In genomic region chr1:38715621-38716020, GRCm38 (mm10) we compare ENCODE assay signal across 12 mouse cellular contexts. TPM values are rescaled to one million over a fixed set of nuclear protein-coding genes. Genes with fewer than 3 reads are reported as not detected.
"Had no signal": no experiment of that assay in that cellular context is flagged by ENCODE, and none has a peak within 500 bp of the region (broad histone marks: within the 10 kb centered on the region; RNA-seq: fewer than 3 reads in every experiment).

No protein-coding gene starts in this region.

- H3K36me3 ChIP-seq: limb, embryonic 15.5 days; liver, embryonic 12.5 days; midbrain, embryonic 10.5 days; neural tube, embryonic 15.5 days; stomach, embryonic 15.5 days had no signal

- DNase-seq: kidney, adult 18-20 months; lung, embryonic 14.5 days; lung, postnatal 10 days; lung, postnatal 4 days; midbrain, embryonic 14.5 days; thymus, postnatal 36 days had no signal

- H3K4me2 ChIP-seq: limb, embryonic 15.5 days; liver, embryonic 12.5 days; lung, embryonic 14.5 days; neural tube, embryonic 15.5 days; stomach, embryonic 15.5 days had no signal

- H3K4me1 ChIP-seq: limb, embryonic 15.5 days; liver, embryonic 12.5 days; midbrain, embryonic 10.5 days; neural tube, embryonic 15.5 days; stomach, embryonic 15.5 days had no signal

- H3K27me3 ChIP-seq: limb, embryonic 15.5 days; liver, embryonic 12.5 days; neural tube, embryonic 15.5 days; stomach, embryonic 15.5 days had no signal

- H3K9ac ChIP-seq: limb, embryonic 15.5 days; liver, embryonic 12.5 days; lung, embryonic 14.5 days; neural tube, embryonic 15.5 days; stomach, embryonic 15.5 days had no signal

- H3K27ac ChIP-seq: limb, embryonic 15.5 days; liver, embryonic 12.5 days; midbrain, embryonic 10.5 days; neural tube, embryonic 15.5 days; stomach, embryonic 15.5 days had no signal

- ATAC-seq: liver, embryonic 12.5 days had no signal

- H3K9me3 ChIP-seq: limb, embryonic 15.5 days; liver, embryonic 12.5 days; midbrain, embryonic 10.5 days; neural tube, embryonic 15.5 days; stomach, embryonic 15.5 days had no signal

- H3K4me3 ChIP-seq: limb, embryonic 15.5 days; liver, embryonic 12.5 days; midbrain, embryonic 10.5 days; myocyte; neural tube, embryonic 15.5 days; stomach, embryonic 15.5 days had no signal

RNA-seq across cellular contexts. Expression of gene Aff3, which starts 50.9 kb away (rescaled TPM):
- polyA plus RNA-seq: myocyte had no signal
